Mouse (Mus musculus): ENCODE data around the gene Nxn. TPM values are rescaled to one million over a fixed set of nuclear protein-coding genes. Genes with fewer than 3 reads are reported as not detected.

The Nxn gene
- total and polyA plus RNA-seq, 3 experiments = 4.4 to 5.0 (median 4.8) TPM

- Histone ChIP-seq H3K9me3 (replicated peaks) (no peaks in the 10 kb centered on the region), H3K4me1 (ENCODE audit: insufficient read depth, low read depth, low read length) (no peaks in the 10 kb centered on the region), H3K4me3 (ENCODE audit: low read depth, low read length) (no peak overlapping the region), H3K36me3 (replicated peaks) (no peaks in the 10 kb centered on the region), H3K27me3 (ENCODE audit: insufficient read depth, low read length) (peaks cover 14% of the 10 kb centered on the region)
- DNase-seq (ENCODE audit: low spot score) (no peak), ATAC-seq (ENCODE audit: extremely low read depth, insufficient number of reproducible peaks, low FRiP score, poor library complexity, severe bottlenecking) (no peak)
- no peak for TF ChIP-seq CTCF (IDR thresholded peaks at IDR 0.05; ENCODE audit: low read depth, low read length)
- TF ChIP-seq TAL1 (conservative IDR thresholded peaks at IDR 0.05; ENCODE audit: low read depth, low read length) = no peak
- TF ChIP-seq GATA1 (IDR thresholded peaks at IDR 0.05; ENCODE audit: borderline replicate concordance, low read length) = no peak
- no peak for TF ChIP-seq POLR2AphosphoS5 (IDR thresholded peaks at IDR 0.05; ENCODE audit: insufficient replicate concordance, low read depth, low read length)
- no peak for TF ChIP-seq GATA2 (IDR thresholded peaks at IDR 0.05; ENCODE audit: borderline replicate concordance, low read depth, low read length)
Measured at GRCm38 (mm10) chr11:76287301-76287700, 111.6 kb downstream of the Nxn start.

GRCm38 (mm10) chr11:76286534-76287126 is 112.3 kb downstream of the Nxn start:
- Histone ChIP-seq H3K36me3 (replicated peaks) (no peaks in the 10 kb centered on the region), H3K4me3 (ENCODE audit: low read depth, low read length) (no peak overlapping the region), H3K27me3 (ENCODE audit: insufficient read depth, low read length) (peaks cover 11% of the 10 kb centered on the region), H3K4me1 (ENCODE audit: insufficient read depth, low read depth, low read length) (no peaks in the 10 kb centered on the region), H3K9me3 (replicated peaks) (no peaks in the 10 kb centered on the region)
- no peak for DNase-seq (ENCODE audit: low spot score)
- TF ChIP-seq TAL1 (conservative IDR thresholded peaks at IDR 0.05; ENCODE audit: low read depth, low read length) (no peak), GATA2 (IDR thresholded peaks at IDR 0.05; ENCODE audit: borderline replicate concordance, low read depth, low read length) (no peak), GATA1 (IDR thresholded peaks at IDR 0.05; ENCODE audit: borderline replicate concordance, low read length) (no peak), CTCF (IDR thresholded peaks at IDR 0.05; ENCODE audit: low read depth, low read length) (no peak), POLR2AphosphoS5 (IDR thresholded peaks at IDR 0.05; ENCODE audit: insufficient replicate concordance, low read depth, low read length) (no peak)
- no peak for ATAC-seq (ENCODE audit: extremely low read depth, insufficient number of reproducible peaks, low FRiP score, poor library complexity, severe bottlenecking)

- ATAC-seq (ENCODE audit: extremely low read depth, insufficient number of reproducible peaks, low FRiP score, poor library complexity, severe bottlenecking) = no peak
- Histone ChIP-seq H3K9me3 (replicated peaks) (no peaks in the 10 kb centered on the region), H3K4me1 (ENCODE audit: insufficient read depth, low read depth, low read length) (no peaks in the 10 kb centered on the region)
Measured at GRCm38 (mm10) chr11:76285431-76286075, 113.4 kb downstream of the Nxn start.

GRCm38 (mm10) chr11:76283841-76284240 is 115.1 kb downstream of the Nxn start:
- Histone ChIP-seq H3K4me3 (ENCODE audit: low read depth, low read length) (no peak overlapping the region), H3K9me3 (replicated peaks) (no peaks in the 10 kb centered on the region), H3K36me3 (replicated peaks) (no peaks in the 10 kb centered on the region), H3K4me1 (ENCODE audit: insufficient read depth, low read depth, low read length) (no peaks in the 10 kb centered on the region), H3K27me3 (ENCODE audit: insufficient read depth, low read length) (peaks cover 17% of the 10 kb centered on the region)
- ATAC-seq (ENCODE audit: extremely low read depth, insufficient number of reproducible peaks, low FRiP score, poor library complexity, severe bottlenecking) = no peak
- no peak for DNase-seq (ENCODE audit: low spot score)
- TF ChIP-seq CTCF (IDR thresholded peaks at IDR 0.05; ENCODE audit: low read depth, low read length) (no peak), POLR2AphosphoS5 (IDR thresholded peaks at IDR 0.05; ENCODE audit: insufficient replicate concordance, low read depth, low read length) (no peak), GATA1 (IDR thresholded peaks at IDR 0.05; ENCODE audit: borderline replicate concordance, low read length) (no peak), TAL1 (conservative IDR thresholded peaks at IDR 0.05; ENCODE audit: low read depth, low read length) (no peak), GATA2 (IDR thresholded peaks at IDR 0.05; ENCODE audit: borderline replicate concordance, low read depth, low read length) (no peak)

More at GRCm38 (mm10) chr11:76285431-76286075, 113.4 kb downstream of the Nxn start:
- no peak for DNase-seq (ENCODE audit: low spot score)
- Histone ChIP-seq H3K27me3 (ENCODE audit: insufficient read depth, low read length) (peaks cover 11% of the 10 kb centered on the region), H3K36me3 (replicated peaks) (no peaks in the 10 kb centered on the region), H3K4me3 (ENCODE audit: low read depth, low read length) (no peak overlapping the region)
- TF ChIP-seq GATA1 (IDR thresholded peaks at IDR 0.05; ENCODE audit: borderline replicate concordance, low read length) (no peak), CTCF (IDR thresholded peaks at IDR 0.05; ENCODE audit: low read depth, low read length) (no peak), POLR2AphosphoS5 (IDR thresholded peaks at IDR 0.05; ENCODE audit: insufficient replicate concordance, low read depth, low read length) (no peak), TAL1 (conservative IDR thresholded peaks at IDR 0.05; ENCODE audit: low read depth, low read length) (no peak), GATA2 (IDR thresholded peaks at IDR 0.05; ENCODE audit: borderline replicate concordance, low read depth, low read length) (no peak)

- H3K4me3 ChIP-seq (ENCODE audit: low read depth, low read length) = no peak overlapping the region
- H3K36me3 ChIP-seq (replicated peaks) = no peaks in the 10 kb centered on the region
- no peaks in the 10 kb centered on the region for H3K4me1 ChIP-seq (ENCODE audit: insufficient read depth, low read depth, low read length)
- DNase-seq (ENCODE audit: low spot score) (no peak), ATAC-seq (ENCODE audit: extremely low read depth, insufficient number of reproducible peaks, low FRiP score, poor library complexity, severe bottlenecking) (no peak)
- no peak for TF ChIP-seq GATA2 (IDR thresholded peaks at IDR 0.05; ENCODE audit: borderline replicate concordance, low read depth, low read length)
- no peak for TF ChIP-seq GATA1 (IDR thresholded peaks at IDR 0.05; ENCODE audit: borderline replicate concordance, low read length)
- no peak for TF ChIP-seq CTCF (IDR thresholded peaks at IDR 0.05; ENCODE audit: low read depth, low read length)
- TF ChIP-seq TAL1 (conservative IDR thresholded peaks at IDR 0.05; ENCODE audit: low read depth, low read length) = no peak
- no peak for TF ChIP-seq POLR2AphosphoS5 (IDR thresholded peaks at IDR 0.05; ENCODE audit: insufficient replicate concordance, low read depth, low read length)
- peaks cover 10% of the 10 kb centered on the region for H3K27me3 ChIP-seq (ENCODE audit: insufficient read depth, low read length)
- H3K9me3 ChIP-seq (replicated peaks) = no peaks in the 10 kb centered on the region
Measured at GRCm38 (mm10) chr11:76279971-76280370, 119.0 kb downstream of the Nxn start.
